Mouse (Mus musculus) WW6 (cell line): ENCODE data around the gene Ptprn2.

Experiments
- DNase-seq: peaks from one replicate; pipeline ENCODE4 v3.0.0-alpha.2; 2013; ENCODE audit warnings: low read depth, low spot score

The Ptprn2 gene

DNA sequence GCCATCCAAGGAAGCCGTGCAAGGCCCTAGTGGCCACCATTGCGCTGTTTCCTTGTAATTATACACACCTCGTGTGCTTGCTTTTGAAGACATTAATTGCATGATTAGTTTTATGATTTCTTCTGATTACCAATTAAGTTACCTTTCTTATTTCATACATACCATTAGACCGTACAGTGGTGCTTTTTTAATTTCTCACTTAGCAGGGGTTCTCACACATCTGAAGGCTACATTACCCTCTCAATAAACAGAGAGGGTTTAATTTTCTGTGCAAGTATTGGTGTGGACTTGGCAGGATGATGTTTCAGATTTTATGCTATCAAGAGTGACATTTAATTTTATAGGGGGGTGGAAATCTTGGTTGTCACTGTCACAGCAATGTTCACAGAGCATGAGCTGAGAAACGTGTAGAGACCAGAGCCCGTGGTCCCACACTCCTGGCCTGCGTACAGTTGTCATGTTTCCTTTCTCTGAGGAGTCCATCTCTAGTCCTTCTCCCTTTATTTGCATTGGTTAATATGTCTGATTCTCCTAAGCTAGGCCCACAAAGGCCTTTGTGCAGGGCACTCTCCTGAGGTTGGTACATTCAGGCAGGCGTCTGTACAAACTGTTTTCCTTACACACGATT, 567.8 kb downstream of the Ptprn2 start:
- DNase-seq: no peak

DNA sequence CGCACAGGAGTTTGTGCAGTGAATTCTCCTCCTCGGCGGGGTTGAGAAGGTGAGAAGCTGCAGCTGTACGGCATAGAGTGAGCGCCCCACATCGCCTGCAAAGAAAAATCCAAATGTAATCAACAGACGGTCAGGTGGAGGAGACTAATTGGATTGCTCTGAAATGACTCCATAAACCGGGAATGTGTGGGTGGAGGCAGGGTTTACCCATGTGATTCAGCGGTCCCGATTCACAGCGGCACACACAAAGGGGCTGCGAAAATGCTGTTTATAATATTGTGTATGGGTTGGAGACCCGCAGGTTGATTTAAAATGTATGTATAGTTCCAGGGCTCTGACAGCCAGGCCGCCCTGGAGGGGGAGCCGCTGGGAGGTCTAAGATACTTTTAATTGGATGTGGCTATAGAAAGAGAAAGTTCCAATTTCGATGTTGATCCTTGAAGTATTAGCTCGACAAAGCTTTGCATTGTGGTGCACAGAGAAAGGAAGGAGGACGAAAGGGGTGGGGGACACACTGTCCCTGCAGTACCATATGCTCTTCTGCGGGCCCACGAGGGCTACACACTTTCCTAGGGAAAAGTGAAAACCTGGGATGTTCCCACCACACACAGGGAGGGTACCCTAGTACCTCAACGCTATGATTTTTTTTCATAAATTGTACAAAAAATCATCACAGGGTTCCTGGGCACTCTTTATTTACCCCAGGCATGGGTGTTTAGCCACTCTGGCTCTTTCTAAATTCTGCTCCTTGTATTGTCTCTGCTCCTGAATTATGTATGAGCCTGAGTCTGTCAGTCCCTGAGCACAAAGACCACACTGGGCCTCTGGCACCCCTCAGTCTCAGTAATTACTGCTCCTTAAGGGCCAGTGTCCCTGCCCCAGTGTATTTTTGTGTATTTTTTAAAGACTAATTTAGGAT, 568.6 kb downstream of the Ptprn2 start:
- DNase-seq: no peak

DNA sequence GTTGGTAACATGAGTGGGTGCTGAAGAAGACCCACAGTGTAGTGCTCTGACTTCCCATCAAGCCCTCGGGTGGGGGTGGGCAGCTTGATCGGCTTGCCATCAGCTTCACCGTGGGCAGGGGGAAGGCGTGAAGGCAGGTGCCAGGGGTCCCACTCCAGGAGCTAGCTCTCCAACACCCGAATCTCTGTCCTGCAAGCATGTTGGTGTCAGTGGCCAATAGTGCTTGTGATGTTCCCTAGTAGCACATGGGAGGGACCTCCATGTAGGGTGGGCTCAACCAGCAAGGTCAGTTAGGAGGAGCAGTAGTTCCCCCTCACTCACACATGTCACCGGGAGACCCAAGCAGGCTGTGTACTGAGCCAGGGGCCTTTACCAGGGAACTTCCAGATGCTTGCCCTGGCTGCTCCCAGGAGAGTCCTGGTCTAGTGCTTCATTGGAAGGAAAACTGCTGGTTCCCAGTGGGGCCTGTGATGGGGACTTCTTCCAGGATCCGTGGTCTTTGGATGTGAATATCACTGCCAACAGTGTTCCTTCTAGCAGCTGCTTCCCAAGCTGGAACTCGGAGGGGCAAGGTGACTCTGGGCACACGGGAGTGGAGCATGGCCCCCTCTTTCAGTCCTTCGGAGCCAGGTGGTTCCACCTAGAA, 569.5 kb downstream of the Ptprn2 start:
- DNase-seq: no peak

DNA sequence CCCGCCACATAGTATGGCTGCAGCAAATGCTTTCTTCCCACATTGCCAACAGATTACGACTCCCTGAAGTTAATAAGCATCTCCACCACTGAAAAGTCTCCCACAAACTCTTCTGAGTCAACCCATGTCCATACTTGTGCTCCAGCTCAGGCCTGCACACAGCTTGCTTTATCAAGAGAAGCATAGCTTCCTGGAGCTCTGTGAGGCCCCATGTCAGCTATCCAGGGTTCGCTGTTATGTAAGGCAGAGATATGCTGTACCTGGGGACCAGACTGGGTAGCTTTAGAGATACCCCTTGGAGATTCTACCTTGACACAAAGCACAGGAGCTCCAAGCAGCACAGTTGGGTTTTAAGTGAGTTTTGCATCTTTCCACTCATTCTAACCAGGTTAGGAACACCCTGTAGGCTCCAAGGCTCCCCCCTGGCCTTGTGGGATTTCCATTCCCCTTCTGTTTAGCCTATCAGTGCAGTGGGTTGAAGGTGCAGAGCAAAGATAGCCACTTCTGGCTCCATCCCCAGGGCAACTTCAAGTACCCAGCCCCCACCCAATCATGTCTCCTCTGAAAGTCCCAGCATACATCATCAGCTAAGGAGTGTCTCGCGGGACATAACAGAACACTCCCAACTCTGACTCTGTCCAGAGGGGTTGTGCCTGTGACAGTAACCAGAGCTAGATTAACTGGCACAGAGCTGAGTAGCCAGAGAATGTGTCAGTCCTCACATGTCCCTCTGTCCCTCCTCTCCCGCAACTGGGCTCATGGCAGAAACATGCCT, 572.9 kb downstream of the Ptprn2 start:
- no peak for DNase-seq

DNA sequence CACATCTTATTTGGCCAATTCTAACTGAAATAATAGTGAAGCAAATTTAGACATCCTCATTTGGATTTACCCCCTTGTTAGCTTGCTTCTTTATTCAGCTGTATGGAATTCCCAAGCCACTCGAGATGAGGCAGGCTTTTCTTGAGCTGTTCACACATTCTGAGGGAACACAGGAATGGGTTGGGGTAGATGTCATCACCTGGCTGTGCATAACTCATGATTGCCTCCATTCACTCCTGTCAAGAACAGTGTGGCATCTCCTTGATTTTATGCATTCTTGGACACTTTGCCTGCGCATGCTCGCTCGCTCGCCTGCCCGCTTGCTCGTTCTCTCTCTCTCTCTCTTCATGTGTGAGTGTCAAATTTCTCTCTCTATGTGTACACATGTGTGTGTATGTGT, 573.5 kb downstream of the Ptprn2 start:
- no peak for DNase-seq

DNA sequence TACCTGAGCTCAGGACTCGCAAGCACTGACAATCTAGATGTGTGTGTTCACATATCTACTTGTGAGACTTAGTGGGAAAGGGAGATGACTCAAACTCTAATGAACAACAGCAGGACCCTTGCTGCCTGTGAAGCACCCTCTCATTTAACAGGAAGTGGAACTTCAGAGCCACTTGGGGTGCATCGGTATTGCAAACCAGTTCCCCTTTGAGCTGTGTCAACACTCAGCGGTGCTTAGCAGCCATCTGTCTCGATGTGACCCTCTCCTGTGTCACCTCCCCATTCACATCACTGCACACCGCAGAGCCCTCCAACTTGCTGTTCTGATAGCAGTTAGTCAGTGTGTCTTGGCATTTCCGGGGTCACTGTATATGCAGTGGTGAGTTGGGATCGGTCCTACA, 592.1 kb downstream of the Ptprn2 start:
- DNase-seq: no peak

DNA sequence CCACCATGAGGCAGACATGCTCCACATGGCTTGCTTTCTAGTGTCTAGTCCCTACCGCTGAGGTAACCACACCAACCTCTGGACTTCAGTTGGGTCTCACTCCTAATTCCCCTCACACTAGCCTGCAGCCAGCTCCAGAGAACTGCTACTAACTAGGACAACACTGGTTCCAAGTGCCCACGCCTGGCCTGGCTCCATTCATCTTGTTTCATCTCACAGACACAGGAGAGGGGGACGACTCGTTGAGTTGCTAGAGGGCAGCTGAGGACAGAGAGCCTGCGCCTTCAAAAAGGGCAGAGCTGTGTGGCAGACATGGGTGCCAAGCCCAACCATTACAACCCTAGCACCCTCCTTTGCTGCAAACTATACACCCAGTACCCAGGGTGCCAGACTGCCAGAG, 593.4 kb downstream of the Ptprn2 start:
- no peak for DNase-seq

DNA sequence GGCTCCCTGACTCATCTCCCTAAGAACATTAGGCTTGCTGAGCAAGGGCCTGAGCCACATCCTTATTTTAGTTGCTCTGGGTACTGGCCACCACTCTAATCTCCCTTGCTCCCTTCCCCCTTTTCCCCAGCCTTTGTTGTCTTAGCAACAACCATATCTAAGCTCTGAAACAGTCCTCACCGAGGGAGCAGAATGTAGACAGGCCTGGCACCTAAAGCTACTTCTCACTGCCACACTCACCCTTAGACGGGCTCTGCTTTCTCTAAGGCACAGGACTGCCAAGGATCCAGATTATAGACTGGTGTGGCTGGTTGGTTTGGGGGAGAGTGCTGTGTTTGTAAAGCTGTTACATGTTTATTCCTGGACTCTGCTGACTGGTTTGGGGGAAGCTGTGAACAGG, 594.2 kb downstream of the Ptprn2 start:
- no peak for DNase-seq

DNA sequence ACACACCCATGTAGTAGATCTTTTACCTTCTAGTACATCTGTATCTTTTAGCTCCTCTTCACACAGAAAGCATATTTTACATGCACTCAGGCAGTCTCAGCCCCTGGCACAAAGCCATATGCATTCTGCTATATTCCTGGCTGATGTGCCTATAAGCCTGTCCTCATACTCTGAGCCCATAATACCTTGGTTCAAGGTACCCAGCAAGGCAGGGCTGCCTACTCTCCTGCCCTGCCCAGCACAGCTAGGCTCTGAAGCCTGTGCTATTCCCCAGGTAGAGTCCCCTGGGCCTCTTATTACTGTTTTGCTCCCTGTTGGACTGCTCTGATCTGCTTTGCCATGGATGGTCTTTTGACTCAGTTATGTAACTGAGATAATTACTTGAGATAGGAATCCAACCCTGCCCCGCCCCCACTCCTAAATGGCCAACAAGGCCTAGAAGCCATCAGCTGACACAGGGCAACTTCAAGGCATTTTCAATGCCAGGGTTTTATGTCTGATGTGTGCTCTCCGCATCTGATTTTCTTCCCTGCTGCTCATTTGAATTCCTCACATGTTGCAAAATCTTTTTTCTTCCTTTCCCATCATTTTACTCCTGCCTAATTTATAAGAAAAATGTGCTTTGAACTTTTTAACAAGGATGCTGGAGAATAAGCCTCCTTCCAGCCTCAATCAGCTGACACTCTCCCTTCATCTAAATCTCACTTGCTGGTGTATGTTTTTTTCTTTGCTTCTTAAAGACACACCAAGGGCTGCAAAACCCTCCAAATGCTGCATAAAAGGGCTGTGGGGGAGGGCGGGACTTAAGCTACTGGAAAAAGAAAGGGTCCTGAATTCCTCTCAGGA, 598.6 kb downstream of the Ptprn2 start:
- DNase-seq: no peak

DNA sequence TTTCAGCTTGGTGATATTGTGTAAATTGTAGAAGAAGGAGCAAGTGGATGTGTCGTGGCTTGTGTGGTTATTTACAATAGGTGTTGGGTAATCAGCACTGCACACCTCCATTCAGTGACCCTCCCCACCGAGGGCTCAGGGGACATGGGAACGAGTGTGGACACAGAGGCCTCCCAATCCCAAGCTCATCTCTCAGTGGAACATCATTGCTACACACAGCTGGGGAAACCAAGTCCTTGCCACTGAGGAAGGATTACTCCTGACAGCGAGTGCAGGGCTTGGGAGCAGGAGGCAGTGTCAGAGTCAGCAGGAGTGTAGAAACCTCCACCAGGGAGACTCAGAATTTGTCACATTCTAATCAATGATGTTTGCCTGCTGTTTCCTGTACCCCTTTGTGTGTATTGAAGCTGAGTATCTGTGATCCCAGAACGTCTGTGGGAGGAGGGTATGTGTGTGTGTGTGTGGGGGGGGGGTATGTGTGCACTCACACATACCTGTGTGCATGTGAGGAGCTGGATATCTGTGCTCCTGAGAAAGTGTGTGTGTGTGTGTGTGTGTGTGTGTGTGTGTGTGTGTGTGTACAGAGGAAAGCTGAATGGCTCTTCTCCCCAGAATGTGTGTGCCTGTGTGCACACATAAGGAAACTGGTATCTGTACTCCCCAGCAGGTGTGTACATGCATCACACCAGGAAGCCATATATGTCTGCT, 599.3 kb downstream of the Ptprn2 start:
- no peak for DNase-seq

DNA sequence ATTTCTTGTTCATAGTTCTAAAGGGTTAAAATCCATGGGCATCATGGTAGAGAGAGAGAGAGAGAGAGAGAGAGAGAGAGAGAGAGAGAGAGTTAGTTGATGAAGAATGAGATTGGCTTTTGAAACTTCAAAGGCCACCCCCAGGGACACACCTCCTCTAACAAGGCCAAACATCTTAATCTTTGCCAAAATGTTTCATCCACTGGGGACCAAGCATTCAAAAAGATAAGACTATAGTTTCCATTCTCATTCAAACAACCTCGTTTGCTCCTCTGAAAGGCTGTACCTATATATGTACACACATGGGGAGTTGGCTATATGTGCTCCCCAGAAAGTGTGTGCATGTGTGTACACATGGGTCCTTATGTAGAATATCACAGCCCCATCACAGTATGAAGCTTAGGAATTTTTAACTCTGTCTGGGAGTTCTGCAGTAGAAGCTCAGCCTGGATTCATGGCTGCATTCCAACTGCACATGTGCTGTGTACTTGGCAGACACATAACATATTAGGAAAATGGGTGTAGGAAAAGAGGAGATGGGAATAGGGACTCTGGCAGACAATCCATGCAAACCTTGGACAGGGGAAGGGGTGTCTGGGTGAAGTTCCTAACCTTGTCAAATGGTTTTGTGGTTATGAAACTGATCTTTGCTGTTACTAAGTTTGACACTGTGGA, 600.3 kb downstream of the Ptprn2 start:
- DNase-seq: no peak

DNA sequence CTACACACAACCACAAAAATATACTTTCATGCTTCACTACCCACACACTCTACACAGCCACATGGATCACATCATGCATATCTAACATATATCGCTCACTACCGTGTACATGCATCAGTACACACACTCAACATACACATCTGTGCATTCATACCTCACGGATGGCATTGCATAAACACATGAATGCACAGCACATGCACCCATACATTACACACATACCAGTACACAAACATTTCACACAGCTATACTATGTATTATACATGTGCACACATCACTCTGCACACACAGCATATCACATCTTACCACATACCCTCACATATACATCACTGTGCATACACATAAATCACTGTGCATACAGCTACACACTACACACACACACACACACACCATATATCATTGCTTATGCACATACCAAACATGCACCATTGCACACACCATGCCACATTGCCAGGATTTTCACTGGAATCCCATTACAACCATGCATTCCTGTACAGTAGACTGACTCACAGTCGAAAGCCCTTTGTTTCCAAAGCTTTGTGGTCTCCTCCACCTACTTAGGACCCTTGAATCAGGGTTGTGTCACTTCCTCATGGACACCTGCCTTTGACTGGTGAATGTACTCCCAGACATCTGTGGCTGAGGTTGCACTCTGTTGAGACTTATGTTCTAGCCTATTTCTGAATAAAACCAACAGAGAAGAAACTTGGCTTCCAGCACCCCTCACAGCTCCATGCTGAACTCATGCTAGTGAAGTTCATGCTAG, 607.0 kb downstream of the Ptprn2 start:
- DNase-seq: no peak

DNA sequence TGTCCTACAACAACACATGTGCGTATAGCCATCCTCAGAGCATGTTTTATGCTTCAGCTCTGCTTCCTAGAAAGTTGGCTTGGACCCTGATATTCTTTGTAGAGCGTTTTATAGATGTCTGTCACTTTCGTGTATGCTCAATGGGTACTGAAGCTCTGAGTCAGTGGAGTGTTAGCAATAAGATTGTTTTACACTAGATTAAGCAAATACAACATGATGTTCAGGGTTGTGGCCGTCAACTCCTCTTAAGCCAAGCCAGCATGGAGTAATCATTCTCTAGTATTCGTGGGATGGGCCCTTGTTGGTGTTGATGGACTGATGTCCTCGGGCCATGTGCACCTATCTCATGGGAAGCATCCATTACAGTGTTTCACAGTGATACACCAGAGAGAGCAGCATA, 610.4 kb downstream of the Ptprn2 start:
- no peak for DNase-seq

DNA sequence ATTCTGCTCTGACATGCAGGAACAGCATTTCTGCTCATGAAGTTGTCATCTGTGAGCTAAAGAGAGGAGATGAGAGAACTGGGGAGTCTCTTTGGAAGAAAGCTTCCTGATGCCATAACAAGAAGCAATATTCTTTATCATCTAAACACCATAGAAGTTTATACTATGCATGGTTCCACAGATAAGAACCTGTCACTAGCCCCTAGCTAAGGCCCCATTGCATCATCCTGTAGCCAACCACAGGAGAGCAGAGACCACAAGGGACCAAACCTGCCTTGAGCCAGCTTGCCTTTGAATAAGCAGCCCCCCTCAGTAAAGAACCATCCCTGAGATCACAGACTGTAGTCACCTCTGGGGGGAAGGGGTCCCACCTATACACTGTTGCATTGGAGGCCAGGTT, 612.8 kb downstream of the Ptprn2 start:
- DNase-seq: no peak

DNA sequence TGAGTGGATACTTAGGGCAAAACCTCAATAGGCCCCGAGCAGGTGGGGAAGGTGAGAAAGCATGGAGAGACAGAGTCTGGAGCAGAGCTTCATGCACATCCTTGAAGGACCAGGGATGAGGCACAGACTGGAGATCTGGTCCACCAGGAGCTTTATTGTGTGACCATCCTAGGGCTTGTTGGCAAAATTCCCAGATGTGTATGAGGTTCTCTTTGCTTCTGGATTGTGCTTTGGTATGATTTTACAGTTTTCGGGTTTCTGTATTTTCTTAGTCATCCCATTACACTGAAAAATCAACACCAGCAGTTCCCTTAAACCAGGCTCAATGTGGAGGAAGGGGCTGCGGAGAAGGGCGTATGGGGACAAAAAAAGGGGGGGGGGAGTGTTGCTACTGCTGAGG, 621.2 kb downstream of the Ptprn2 start:
- DNase-seq: no peak

DNA sequence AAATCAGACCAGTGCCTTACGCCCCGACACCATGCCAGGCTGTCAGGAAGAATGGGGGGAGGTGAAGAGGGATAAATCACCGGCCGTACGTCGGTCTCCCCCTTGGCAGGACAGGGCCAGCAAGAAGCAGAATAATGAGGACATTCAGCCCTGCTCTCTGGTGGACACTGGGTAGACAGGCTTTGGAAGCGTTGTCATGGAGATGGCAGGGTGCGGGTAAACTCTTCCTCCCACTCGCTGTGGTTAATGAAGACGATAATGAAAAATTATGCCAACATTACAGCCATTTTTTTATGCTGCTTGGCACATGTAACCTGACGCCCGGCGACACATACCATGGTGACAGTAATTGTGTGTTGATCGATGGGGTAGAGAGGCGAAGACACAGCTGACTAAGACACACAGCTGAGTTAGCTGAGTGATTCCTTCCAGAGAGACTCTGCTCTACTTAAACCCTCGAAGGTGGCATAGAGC, 621.7 kb downstream of the Ptprn2 start:
- no peak for DNase-seq

DNA sequence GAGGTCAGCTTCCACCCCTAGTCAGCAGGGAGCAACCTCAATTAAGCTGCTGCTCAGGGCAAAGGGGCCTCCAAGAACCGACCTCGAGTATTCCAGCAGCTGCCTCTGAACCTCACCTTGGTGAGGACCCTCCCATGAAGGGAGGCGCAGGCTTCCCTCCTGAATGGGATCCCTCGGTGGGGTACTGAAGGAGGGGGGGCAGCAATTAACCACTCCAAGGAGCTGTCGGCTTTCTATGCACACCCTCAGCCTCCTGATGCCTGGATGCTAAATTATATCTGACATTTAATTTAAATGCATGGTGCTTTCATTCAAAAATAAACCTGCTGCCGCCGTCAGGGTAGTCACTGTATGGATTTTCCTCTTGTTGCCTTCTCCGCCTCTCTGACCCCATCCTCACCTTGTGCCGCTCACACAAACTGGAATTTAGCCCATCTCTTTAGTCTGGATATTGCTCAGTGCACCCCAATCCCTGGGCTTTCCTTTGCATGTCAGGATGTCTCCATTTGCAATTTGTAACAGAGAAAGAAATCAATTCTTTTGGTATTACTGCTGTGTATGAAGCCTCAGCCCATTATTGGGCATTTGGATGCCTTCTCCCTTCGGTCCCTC, 629.8 kb downstream of the Ptprn2 start:
- DNase-seq: no peak

DNA sequence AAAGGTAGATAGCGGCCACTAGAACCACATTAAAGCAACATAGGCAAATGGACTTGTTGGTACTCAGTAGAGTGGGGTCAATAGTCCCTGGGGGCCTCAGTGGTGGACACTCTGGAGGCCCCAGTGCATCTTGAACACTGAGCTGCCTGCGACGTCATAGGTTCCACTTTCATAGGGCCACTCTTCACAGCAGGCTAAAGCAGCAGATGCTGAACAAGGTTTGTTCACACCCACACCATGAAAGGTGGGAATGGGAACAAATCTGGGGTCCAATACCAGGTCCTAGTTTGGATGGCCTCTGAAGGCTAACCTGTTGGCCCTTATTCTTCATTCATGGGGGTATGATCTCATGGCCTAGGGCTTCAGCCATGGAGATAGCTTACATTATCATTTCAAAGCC, 641.6 kb downstream of the Ptprn2 start:
- DNase-seq: no peak

DNA sequence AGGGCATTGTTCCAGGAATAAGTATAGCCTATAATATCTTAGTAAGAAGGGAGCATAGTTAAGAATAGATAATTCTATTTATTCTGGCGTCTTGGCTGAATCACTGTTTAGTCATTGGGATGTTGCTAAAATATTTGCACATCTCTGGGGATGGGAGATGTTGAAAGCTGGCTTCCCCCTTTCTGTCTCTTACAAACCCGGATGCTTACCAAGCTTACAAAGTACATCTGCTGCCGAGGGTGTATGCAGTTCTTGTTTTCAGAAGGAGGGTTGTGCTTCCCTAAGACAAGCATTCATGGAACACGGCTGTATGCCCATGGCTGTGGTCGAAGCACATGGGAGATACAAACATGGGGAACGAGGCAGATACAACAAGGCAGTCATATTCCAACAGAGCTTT, 642.0 kb downstream of the Ptprn2 start:
- DNase-seq: no peak
